Mouse (Mus musculus): ENCODE data around the gene Frem3. TPM values are rescaled to one million over a fixed set of nuclear protein-coding genes. Genes with fewer than 3 reads are reported as not detected.

Frem3 gene
- polyA plus RNA-seq, 1 experiment from 2014 or later, result 0.47 TPM

- peaks cover 24% of the 10 kb centered on the region for H3K27me3 ChIP-seq (replicated peaks)
- H3K9ac ChIP-seq (replicated peaks), result peak overlapping the region; percentile 3; the same call in 1 of the 2 replicates
- 7% methylated on average over 12 of the region's 12 CpGs for WGBS
Observed at GRCm38 (mm10) chr8:80611441-80611751, 516 bp downstream of the Frem3 start.

DNA sequence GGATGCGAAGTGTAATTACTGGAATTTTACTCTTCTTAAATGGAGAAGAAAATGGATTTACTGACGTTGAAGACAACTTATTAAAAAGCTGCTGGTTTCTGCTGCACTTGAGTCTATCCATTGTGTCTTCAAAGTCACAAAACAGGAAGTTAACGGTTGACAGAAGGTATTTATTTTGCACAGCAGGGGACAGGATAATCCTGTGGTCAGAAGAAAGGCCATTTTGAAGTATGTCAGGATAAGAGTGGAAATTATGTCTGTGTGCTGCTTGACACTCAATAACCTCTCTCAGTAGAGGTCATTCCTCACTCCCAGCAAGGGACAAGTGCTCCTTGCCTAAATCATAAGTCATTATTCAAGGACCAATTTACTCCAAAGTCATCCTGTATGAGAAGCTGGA is 8.9 kb downstream of the Frem3 start:
- no peak overlapping the region for H3K4me3 ChIP-seq (replicated peaks)
- ATAC-seq (ENCODE audit: low FRiP score), result no peak
- no peaks in the 10 kb centered on the region for H3K27me3 ChIP-seq (replicated peaks)
- no peaks in the 10 kb centered on the region for H3K36me3 ChIP-seq
- H3K4me1 ChIP-seq, result no peaks in the 10 kb centered on the region
- H3K9me3 ChIP-seq (replicated peaks), result no peaks in the 10 kb centered on the region
- 63% methylated on average over 3 of the region's 3 CpGs for WGBS
- no peak overlapping the region for H3K9ac ChIP-seq (replicated peaks)
- no peak overlapping the region for H3K27ac ChIP-seq (replicated peaks)
- no peak overlapping the region for H3K4me2 ChIP-seq

More at GRCm38 (mm10) chr8:80611441-80611751, 516 bp downstream of the Frem3 start:
- Histone ChIP-seq H3K4me1 (peaks cover 15% of the 10 kb centered on the region), H3K9me3 (replicated peaks) (no peaks in the 10 kb centered on the region), H3K4me3 (replicated peaks) (peak overlapping the region; percentile 42), H3K36me3 (no peaks in the 10 kb centered on the region), H3K4me2 (peak overlapping the region; percentile 88), H3K27ac (replicated peaks) (no peak overlapping the region)
- ATAC-seq (ENCODE audit: low FRiP score), result peak; percentile 72

- WGBS, result 69% methylated on average over 6 of the region's 6 CpGs
- H3K4me1 ChIP-seq, result no peaks in the 10 kb centered on the region
- no peaks in the 10 kb centered on the region for H3K9me3 ChIP-seq (replicated peaks)
- H3K4me2 ChIP-seq, result no peak overlapping the region
- H3K9ac ChIP-seq (replicated peaks), result no peak overlapping the region
- no peak overlapping the region for H3K27ac ChIP-seq (replicated peaks)
- no peaks in the 10 kb centered on the region for H3K36me3 ChIP-seq
- H3K27me3 ChIP-seq (replicated peaks), result no peaks in the 10 kb centered on the region
- ATAC-seq (ENCODE audit: low FRiP score), result no peak
- no peak overlapping the region for H3K4me3 ChIP-seq (replicated peaks)
Observed at GRCm38 (mm10) chr8:80647394-80647793, 36.5 kb downstream of the Frem3 start.

DNA sequence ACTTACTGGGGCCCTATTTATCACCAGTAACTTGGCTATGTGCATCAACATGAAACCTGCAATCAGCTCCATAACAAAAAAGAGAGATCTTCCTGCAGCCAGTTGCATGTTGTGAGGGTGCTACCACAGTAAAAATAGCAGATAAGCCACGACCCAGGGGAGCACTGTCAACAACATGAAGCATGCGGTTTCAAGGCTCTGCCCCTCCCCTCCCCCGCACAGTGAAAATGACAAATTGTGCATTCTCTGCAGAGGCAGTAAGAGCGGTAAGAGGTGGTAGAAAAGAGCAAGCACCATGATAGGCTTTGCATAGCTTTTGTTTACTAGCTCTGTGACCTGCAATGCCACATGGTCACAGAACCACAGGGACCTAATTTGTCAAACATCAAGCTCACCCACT is 46.8 kb downstream of the Frem3 start:
- Histone ChIP-seq H3K27ac (replicated peaks) (no peak overlapping the region), H3K36me3 (no peaks in the 10 kb centered on the region), H3K9me3 (replicated peaks) (no peaks in the 10 kb centered on the region), H3K4me2 (no peak overlapping the region), H3K4me1 (no peaks in the 10 kb centered on the region), H3K27me3 (replicated peaks) (no peaks in the 10 kb centered on the region), H3K9ac (replicated peaks) (no peak overlapping the region), H3K4me3 (replicated peaks) (no peak overlapping the region)
- WGBS, result 30% methylated on average over 4 of the region's 4 CpGs
- ATAC-seq (ENCODE audit: low FRiP score), result no peak

DNA sequence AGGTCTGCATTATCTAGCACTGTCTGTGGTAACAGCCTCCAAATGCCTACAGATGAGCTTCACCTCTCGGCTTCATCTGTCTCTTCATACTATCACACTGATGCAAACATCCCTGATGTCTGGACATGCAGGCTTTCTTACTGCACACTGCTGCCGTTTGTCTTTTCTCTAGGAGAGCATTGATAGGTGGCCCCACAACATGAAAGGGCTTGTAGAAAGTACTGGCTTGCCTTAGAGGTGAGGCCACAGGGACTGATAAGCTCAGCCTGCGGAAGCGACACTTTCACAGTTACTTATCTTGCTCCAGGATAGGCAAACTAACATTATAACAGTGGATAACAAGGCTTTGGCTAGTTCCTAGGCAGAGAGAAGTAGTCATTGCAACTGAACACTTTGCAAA is 50.2 kb downstream of the Frem3 start:
- H3K27me3 ChIP-seq (replicated peaks), result no peaks in the 10 kb centered on the region
- H3K4me2 ChIP-seq, result no peak overlapping the region
- 85% methylated on average over 4 of the region's 4 CpGs for WGBS
- H3K36me3 ChIP-seq, result no peaks in the 10 kb centered on the region
- H3K27ac ChIP-seq (replicated peaks), result no peak overlapping the region
- no peaks in the 10 kb centered on the region for H3K9me3 ChIP-seq (replicated peaks)
- H3K4me3 ChIP-seq (replicated peaks), result no peak overlapping the region
- no peak overlapping the region for H3K9ac ChIP-seq (replicated peaks)
- no peaks in the 10 kb centered on the region for H3K4me1 ChIP-seq
- ATAC-seq (ENCODE audit: low FRiP score), result no peak

DNA sequence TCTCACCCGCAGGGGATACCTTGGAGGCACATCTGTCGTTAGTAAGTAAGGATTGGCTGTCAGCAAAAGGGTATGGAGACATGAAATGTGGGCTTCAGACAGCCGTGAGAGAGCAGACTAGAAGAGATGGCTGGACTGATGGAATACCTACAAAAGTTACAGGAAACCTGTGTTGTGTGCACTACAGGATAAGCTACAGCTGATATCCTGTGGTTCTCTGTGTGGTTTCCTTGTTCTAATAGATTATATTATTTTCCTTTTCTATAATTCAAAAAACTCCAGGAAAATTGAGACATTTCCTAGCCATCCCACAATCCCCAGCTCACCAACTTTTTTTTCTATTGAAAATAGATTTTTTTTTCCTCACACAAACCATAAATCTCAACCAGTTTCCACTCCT is 52.6 kb downstream of the Frem3 start:
- no peaks in the 10 kb centered on the region for H3K36me3 ChIP-seq

DNA sequence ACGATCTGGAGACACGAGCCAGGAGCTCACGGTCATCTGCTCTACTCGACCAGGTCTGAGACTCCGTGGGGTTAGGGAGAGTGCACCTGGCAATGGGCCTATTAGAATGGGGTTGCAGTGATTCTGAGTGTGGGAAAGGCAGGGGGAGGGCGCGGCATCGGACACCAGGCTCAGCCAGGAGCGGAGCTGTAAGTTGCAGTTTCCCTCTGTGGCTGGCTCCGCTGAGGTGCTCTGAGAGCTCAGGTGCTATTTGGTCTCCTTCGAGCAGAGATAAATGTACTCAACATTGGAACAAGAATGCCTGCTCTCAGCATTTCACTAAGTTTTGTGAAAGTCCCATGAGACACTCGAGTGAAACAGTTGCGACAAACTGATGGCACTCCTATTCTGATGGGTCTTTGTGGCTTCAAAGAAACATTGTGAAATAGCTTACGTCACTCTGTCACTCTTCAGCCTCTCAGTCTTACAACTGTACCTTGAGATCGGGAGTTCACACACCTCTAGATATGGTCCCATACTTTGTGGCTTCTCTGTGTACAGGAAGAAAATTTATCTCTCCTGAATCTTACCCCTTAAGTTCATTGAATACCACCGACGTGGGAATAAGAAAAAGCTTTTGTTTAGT is 58.5 kb downstream of the Frem3 start:
- H3K4me3 ChIP-seq (replicated peaks), result no peak overlapping the region
- no peak for ATAC-seq (ENCODE audit: low FRiP score)
- H3K36me3 ChIP-seq, result no peaks in the 10 kb centered on the region
- H3K4me1 ChIP-seq, result no peaks in the 10 kb centered on the region
- H3K9ac ChIP-seq (replicated peaks), result no peak overlapping the region
- no peaks in the 10 kb centered on the region for H3K27me3 ChIP-seq (replicated peaks)
- no peak overlapping the region for H3K4me2 ChIP-seq
- WGBS, result 80% methylated on average over 17 of the region's 17 CpGs
- no peak overlapping the region for H3K27ac ChIP-seq (replicated peaks)
- no peaks in the 10 kb centered on the region for H3K9me3 ChIP-seq (replicated peaks)

More for the DNA sequence above, 52.6 kb downstream of the Frem3 start:
- H3K4me3 ChIP-seq (replicated peaks), result no peak overlapping the region
- no peaks in the 10 kb centered on the region for H3K27me3 ChIP-seq (replicated peaks)
- no peak overlapping the region for H3K9ac ChIP-seq (replicated peaks)
- no peak for ATAC-seq (ENCODE audit: low FRiP score)
- H3K4me1 ChIP-seq, result no peaks in the 10 kb centered on the region
- no peak overlapping the region for H3K4me2 ChIP-seq
- H3K27ac ChIP-seq (replicated peaks), result no peak overlapping the region
- no peaks in the 10 kb centered on the region for H3K9me3 ChIP-seq (replicated peaks)
- WGBS, result 80% methylated on average over 3 of the region's 3 CpGs

DNA sequence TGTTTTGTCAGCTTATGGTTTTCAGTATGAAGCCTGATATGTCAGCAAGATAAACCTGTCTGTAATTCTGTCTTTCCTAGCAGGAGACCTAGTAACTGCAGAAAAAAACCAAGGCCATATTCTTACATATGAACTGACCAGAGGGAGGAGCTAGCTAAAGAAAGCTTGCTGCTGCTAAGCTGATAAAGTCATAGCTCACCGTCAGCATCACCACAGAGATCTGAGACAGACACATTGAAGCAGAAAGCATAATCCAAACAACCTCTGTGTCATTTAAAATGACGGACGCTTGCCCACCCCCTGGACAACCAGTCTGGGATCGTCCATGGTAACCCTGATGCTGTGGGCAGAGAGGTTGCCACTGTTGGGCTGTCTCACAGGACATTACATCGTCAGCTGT is 71.7 kb downstream of the Frem3 start:
- no peak overlapping the region for H3K27ac ChIP-seq (replicated peaks)
- no peak for ATAC-seq (ENCODE audit: low FRiP score)
- no peaks in the 10 kb centered on the region for H3K36me3 ChIP-seq
- no peaks in the 10 kb centered on the region for H3K4me1 ChIP-seq
- no peak overlapping the region for H3K4me3 ChIP-seq (replicated peaks)
- no peaks in the 10 kb centered on the region for H3K27me3 ChIP-seq (replicated peaks)
- 82% methylated on average over 5 of the region's 5 CpGs for WGBS
- H3K4me2 ChIP-seq, result no peak overlapping the region
- H3K9ac ChIP-seq (replicated peaks), result no peak overlapping the region
- no peaks in the 10 kb centered on the region for H3K9me3 ChIP-seq (replicated peaks)

GRCm38 (mm10) chr8:80683756-80684335 is 73.0 kb downstream of the Frem3 start:
- 84% methylated on average over 5 of the region's 5 CpGs for WGBS
- ATAC-seq (ENCODE audit: low FRiP score), result no peak
- Histone ChIP-seq H3K4me3 (replicated peaks) (no peak overlapping the region), H3K27me3 (replicated peaks) (no peaks in the 10 kb centered on the region), H3K4me1 (no peaks in the 10 kb centered on the region), H3K9me3 (replicated peaks) (no peaks in the 10 kb centered on the region), H3K27ac (replicated peaks) (no peak overlapping the region), H3K9ac (replicated peaks) (no peak overlapping the region), H3K4me2 (no peak overlapping the region), H3K36me3 (no peaks in the 10 kb centered on the region)

GRCm38 (mm10) chr8:80688141-80688540 is 77.3 kb downstream of the Frem3 start:
- Histone ChIP-seq H3K4me1 (no peaks in the 10 kb centered on the region), H3K4me3 (replicated peaks) (no peak overlapping the region), H3K4me2 (no peak overlapping the region), H3K9ac (replicated peaks) (no peak overlapping the region), H3K36me3 (no peaks in the 10 kb centered on the region), H3K9me3 (replicated peaks) (no peaks in the 10 kb centered on the region), H3K27ac (replicated peaks) (no peak overlapping the region), H3K27me3 (replicated peaks) (no peaks in the 10 kb centered on the region)
- peak; percentile 81 for ATAC-seq (ENCODE audit: low FRiP score)
- 52% methylated on average over 4 of the region's 4 CpGs for WGBS

DNA sequence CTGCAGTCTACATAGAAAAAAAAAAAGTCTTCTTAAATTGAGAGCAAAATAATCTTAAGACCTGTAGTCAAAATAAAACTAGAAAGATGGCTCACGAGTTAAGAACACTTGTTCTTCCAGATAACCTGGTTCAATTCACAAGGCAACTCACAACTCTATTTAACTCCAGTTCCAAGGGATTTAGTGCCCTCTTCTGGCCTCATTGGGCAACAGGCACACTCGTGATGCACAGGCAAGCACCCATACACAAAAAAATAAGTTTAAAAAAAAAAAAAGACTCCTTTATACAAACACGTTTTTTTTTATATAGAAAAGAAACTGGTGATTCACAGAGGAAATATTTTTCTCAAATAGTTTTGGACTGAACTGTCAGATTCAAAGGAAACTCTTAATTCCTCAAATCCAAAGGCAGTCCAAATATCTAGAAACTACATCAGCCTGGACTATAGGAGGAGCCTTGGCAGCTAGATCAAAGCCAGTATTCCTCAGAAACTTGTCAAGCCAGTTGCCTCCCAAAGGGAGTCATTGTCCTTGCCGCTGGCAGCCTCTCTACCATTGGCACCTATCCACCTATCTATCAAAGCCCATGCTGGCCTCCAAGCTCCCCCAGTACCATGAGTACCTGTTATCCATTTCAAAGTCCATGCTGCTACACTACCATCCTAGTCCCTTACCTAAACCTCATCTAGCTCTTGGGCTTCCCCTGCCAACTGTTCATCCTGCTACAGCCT is 100.0 kb downstream of the Frem3 start:
- H3K4me1 ChIP-seq, result no peaks in the 10 kb centered on the region
- H3K9ac ChIP-seq (replicated peaks), result no peak overlapping the region
- WGBS, result 86% methylated on average over 4 of the region's 4 CpGs
- H3K9me3 ChIP-seq (replicated peaks), result no peaks in the 10 kb centered on the region
- no peak for ATAC-seq (ENCODE audit: low FRiP score)
- H3K4me2 ChIP-seq, result no peak overlapping the region
- no peak overlapping the region for H3K4me3 ChIP-seq (replicated peaks)
- no peaks in the 10 kb centered on the region for H3K27me3 ChIP-seq (replicated peaks)
- peaks cover 50% of the 10 kb centered on the region for H3K36me3 ChIP-seq
- no peak overlapping the region for H3K27ac ChIP-seq (replicated peaks)

DNA sequence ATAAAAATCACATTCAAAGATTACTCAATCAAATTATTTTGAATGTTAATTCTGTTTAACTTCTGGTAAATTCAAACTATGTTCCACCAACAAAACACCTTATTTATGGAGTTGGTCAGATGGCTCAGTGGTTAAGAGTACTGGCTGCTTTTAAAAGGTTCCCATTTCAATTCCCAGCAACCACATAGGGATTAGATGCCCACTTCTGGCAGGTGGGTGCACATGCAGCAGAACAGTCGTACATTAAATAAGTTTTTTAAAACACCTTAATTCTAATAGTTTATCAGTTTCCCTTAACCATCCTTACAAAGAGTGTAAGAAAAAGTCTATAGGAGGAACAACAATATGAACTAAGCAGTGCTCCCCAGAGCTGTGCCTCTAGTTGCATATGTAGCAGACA is 103.6 kb downstream of the Frem3 start:
- H3K27me3 ChIP-seq (replicated peaks), result no peaks in the 10 kb centered on the region
- peaks cover 37% of the 10 kb centered on the region for H3K36me3 ChIP-seq
- WGBS, result 95% methylated on average over 1 of the region's 1 CpGs

More for the DNA sequence above, 103.6 kb downstream of the Frem3 start:
- no peak overlapping the region for H3K4me3 ChIP-seq (replicated peaks)
- H3K9me3 ChIP-seq (replicated peaks), result no peaks in the 10 kb centered on the region
- H3K27ac ChIP-seq (replicated peaks), result no peak overlapping the region
- H3K4me1 ChIP-seq, result no peaks in the 10 kb centered on the region
- no peak overlapping the region for H3K4me2 ChIP-seq
- H3K9ac ChIP-seq (replicated peaks), result no peak overlapping the region
- no peak for ATAC-seq (ENCODE audit: low FRiP score)

Data from neural tube, embryonic 15.5 days (tissue).